Mouse (Mus musculus): ENCODE data around the gene Atp2b2. TPM values are rescaled to one million over a fixed set of nuclear protein-coding genes. Genes with fewer than 3 reads are reported as not detected.

Atp2b2 gene
- polyA plus RNA-seq, 1 experiment from 2014 or later = 32.2 TPM

DNA sequence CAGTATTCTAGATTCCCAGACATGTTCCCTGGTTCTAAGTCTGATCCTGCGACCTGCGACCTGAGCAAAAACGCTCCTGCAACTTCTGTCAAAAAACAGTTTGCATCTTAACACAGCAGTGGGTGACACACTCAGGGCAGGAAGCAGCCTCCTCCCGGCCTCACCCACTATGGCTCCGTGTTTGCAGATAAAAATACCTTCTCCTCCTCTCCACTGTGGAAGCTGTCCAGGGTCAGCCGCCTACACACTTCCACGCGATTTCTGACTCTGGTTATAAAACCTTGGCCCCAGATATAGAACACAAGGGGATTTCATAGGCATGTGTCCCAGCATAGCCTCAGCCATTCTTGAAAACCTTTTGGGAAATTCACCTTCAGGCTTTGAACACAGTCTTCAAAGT is 9.6 kb downstream of the Atp2b2 start:
- WGBS = 84% methylated on average over 8 of the region's 8 CpGs
- H3K9me3 ChIP-seq (ENCODE audit: control insufficient read depth, low read length) = no peaks in the 10 kb centered on the region
- no peak overlapping the region for H3K4me2 ChIP-seq (ENCODE audit: low read length)
- H3K4me3 ChIP-seq (replicated peaks; ENCODE audit: low read length) = no peak overlapping the region
- no peak overlapping the region for H3K27ac ChIP-seq (ENCODE audit: low read length)
- no peak for ATAC-seq
- no peaks in the 10 kb centered on the region for H3K27me3 ChIP-seq (replicated peaks; ENCODE audit: control insufficient read depth, insufficient read depth, low read length)
- H3K4me1 ChIP-seq (replicated peaks; ENCODE audit: control insufficient read depth, insufficient read depth, low read length) = no peaks in the 10 kb centered on the region
- no peak overlapping the region for H3K9ac ChIP-seq (replicated peaks; ENCODE audit: low read depth, low read length)
- H3K36me3 ChIP-seq (ENCODE audit: control insufficient read depth, insufficient read depth) = no peaks in the 10 kb centered on the region

DNA sequence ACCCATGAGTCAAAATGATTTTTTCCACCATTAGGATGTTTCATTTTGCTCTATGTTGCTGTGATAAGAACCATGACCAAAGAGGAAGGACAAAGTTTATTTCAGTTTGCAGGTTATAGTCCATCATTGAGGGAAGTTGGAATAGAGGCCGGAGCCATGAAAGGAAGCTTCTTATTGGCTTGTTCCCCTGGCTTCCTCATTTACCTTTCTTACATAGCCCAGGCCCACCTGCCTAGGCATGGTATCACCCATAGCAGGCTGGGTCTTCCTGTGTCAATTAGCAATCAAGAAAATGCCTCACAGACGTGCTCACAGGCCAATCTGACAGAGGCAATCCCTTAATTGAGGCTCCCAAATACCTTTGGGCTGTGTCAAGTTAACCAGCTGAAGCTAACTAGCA is 18.6 kb downstream of the Atp2b2 start:
- no peaks in the 10 kb centered on the region for H3K4me1 ChIP-seq (replicated peaks; ENCODE audit: control insufficient read depth, insufficient read depth, low read length)
- no peak for ATAC-seq
- H3K4me3 ChIP-seq (replicated peaks; ENCODE audit: low read length) = no peak overlapping the region
- no peak overlapping the region for H3K9ac ChIP-seq (replicated peaks; ENCODE audit: low read depth, low read length)
- 56% methylated on average over 2 of the region's 2 CpGs for WGBS
- H3K27ac ChIP-seq (ENCODE audit: low read length) = no peak overlapping the region
- H3K4me2 ChIP-seq (ENCODE audit: low read length) = no peak overlapping the region
- H3K27me3 ChIP-seq (replicated peaks; ENCODE audit: control insufficient read depth, insufficient read depth, low read length) = no peaks in the 10 kb centered on the region
- H3K36me3 ChIP-seq (ENCODE audit: control insufficient read depth, insufficient read depth) = no peaks in the 10 kb centered on the region
- no peaks in the 10 kb centered on the region for H3K9me3 ChIP-seq (ENCODE audit: control insufficient read depth, low read length)

DNA sequence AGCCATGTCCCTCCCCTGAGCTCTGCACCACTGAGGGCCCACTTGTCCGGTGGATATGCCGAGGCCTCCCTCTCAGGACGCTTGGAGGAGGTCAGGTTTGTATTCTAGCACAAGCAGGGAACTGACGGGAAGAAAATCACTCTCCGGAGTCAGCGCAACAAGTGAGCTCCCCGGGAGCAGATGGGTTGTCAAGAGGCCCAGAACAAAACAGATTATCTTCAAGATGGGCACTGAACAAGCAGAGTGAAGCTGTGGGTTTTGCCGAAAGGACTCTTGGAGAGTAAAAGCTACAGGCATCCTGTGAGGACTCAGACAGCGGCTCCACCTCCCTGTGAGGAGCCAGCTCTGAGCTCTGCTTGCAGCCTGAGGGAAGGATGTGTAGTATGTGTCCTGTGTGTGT is 20.3 kb downstream of the Atp2b2 start:
- no peak overlapping the region for H3K4me2 ChIP-seq (ENCODE audit: low read length)
- no peaks in the 10 kb centered on the region for H3K4me1 ChIP-seq (replicated peaks; ENCODE audit: control insufficient read depth, insufficient read depth, low read length)
- no peak overlapping the region for H3K4me3 ChIP-seq (replicated peaks; ENCODE audit: low read length)
- 71% methylated on average over 9 of the region's 9 CpGs for WGBS
- no peaks in the 10 kb centered on the region for H3K27me3 ChIP-seq (replicated peaks; ENCODE audit: control insufficient read depth, insufficient read depth, low read length)
- no peak overlapping the region for H3K27ac ChIP-seq (ENCODE audit: low read length)
- no peak for ATAC-seq
- H3K9me3 ChIP-seq (ENCODE audit: control insufficient read depth, low read length) = no peaks in the 10 kb centered on the region
- no peak overlapping the region for H3K9ac ChIP-seq (replicated peaks; ENCODE audit: low read depth, low read length)
- no peaks in the 10 kb centered on the region for H3K36me3 ChIP-seq (ENCODE audit: control insufficient read depth, insufficient read depth)

DNA sequence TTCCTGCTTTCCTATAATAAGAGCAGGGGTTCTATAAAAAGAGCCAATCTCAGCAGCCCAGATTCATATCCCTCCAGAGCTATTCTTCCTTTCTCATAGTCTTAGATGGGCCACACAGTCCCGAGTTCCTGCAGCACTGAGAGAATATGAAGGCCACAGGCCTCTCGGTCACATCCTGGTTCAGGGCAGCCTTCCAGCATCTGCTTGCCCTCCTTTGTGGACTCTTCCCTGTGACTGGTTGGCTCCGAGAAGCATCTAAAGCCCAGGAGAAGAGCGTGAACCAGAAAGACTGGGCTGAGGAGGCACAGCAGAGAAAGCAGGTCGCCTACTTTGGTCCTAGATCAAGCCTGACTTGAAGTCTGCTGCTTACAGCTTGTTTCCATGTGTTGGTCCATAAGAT is 28.6 kb downstream of the Atp2b2 start:
- no peaks in the 10 kb centered on the region for H3K9me3 ChIP-seq (ENCODE audit: control insufficient read depth, low read length)
- H3K27me3 ChIP-seq (replicated peaks; ENCODE audit: control insufficient read depth, insufficient read depth, low read length) = no peaks in the 10 kb centered on the region
- H3K4me1 ChIP-seq (replicated peaks; ENCODE audit: control insufficient read depth, insufficient read depth, low read length) = no peaks in the 10 kb centered on the region
- no peak overlapping the region for H3K9ac ChIP-seq (replicated peaks; ENCODE audit: low read depth, low read length)
- 70% methylated on average over 5 of the region's 5 CpGs for WGBS
- no peak for ATAC-seq
- no peak overlapping the region for H3K27ac ChIP-seq (ENCODE audit: low read length)
- no peak overlapping the region for H3K4me3 ChIP-seq (replicated peaks; ENCODE audit: low read length)
- H3K4me2 ChIP-seq (ENCODE audit: low read length) = no peak overlapping the region
- no peaks in the 10 kb centered on the region for H3K36me3 ChIP-seq (ENCODE audit: control insufficient read depth, insufficient read depth)

DNA sequence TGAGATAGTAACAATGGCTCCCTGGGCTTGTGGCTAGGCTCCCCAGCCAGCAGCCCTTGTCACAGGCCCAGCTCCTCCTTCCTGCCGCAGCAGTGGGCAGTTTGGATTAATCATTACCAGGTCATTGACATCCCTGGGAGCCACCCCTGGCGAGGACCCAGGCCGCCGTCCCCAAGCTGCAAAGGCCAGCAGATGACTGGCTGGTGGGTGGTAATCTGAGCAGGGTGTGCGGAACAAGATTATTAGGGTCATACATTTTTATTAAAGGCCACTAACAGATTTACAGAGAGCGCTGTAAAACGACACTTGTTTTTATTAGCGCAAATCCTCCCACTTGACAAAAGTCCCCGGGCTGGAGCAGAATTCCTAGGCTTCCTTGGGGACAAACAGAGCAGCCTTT is 29.6 kb downstream of the Atp2b2 start:
- no peak overlapping the region for H3K4me3 ChIP-seq (replicated peaks; ENCODE audit: low read length)
- H3K4me1 ChIP-seq (replicated peaks; ENCODE audit: control insufficient read depth, insufficient read depth, low read length) = no peaks in the 10 kb centered on the region
- no peak overlapping the region for H3K27ac ChIP-seq (ENCODE audit: low read length)
- no peak overlapping the region for H3K9ac ChIP-seq (replicated peaks; ENCODE audit: low read depth, low read length)
- 35% methylated on average over 9 of the region's 9 CpGs for WGBS
- no peaks in the 10 kb centered on the region for H3K27me3 ChIP-seq (replicated peaks; ENCODE audit: control insufficient read depth, insufficient read depth, low read length)
- H3K4me2 ChIP-seq (ENCODE audit: low read length) = no peak overlapping the region
- no peaks in the 10 kb centered on the region for H3K36me3 ChIP-seq (ENCODE audit: control insufficient read depth, insufficient read depth)
- no peaks in the 10 kb centered on the region for H3K9me3 ChIP-seq (ENCODE audit: control insufficient read depth, low read length)
- ATAC-seq = no peak

DNA sequence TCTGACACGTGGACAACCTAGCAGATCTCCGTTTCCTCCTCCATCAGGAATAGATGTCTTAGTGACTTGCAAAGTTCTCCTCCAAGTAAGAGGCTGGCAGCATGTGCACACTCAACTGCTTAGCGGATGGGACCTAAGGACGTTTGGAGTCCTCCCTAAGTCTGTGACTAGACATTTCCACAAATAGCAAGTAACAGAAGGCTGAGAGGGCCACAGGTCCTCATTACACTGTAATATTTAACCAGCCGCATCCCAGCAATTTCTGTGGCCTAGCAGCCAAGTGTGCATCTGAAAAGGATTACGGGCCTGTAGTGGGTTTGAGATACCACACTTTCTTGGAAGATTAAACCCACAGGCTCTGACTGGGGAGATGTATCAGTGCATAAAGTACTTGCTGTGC is 30.4 kb downstream of the Atp2b2 start:
- Histone ChIP-seq H3K4me3 (replicated peaks; ENCODE audit: low read length) (no peak overlapping the region), H3K36me3 (ENCODE audit: control insufficient read depth, insufficient read depth) (no peaks in the 10 kb centered on the region), H3K4me2 (ENCODE audit: low read length) (no peak overlapping the region), H3K27me3 (replicated peaks; ENCODE audit: control insufficient read depth, insufficient read depth, low read length) (no peaks in the 10 kb centered on the region), H3K9ac (replicated peaks; ENCODE audit: low read depth, low read length) (no peak overlapping the region), H3K9me3 (ENCODE audit: control insufficient read depth, low read length) (no peaks in the 10 kb centered on the region), H3K27ac (ENCODE audit: low read length) (no peak overlapping the region), H3K4me1 (replicated peaks; ENCODE audit: control insufficient read depth, insufficient read depth, low read length) (no peaks in the 10 kb centered on the region)
- no peak for ATAC-seq
- WGBS = 89% methylated on average over 6 of the region's 6 CpGs

DNA sequence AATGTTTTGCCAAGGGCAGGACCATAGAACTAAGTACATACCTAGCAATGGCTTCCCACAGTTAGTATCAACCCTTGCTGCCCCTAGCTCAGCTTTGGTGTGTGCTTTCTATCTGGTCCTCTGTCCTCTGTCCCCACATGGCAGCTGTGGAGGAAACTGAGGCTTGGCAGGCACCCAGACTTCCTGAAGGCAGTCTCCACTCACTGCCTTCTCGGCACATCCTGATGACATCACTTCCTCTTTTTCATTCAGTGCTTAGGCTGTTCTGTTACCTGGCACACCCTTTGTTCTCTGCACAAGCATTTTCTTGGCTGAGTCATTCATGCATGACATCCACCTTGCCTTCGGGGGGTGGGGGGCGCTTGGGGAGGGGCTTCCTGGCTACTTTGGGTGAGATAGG is 38.6 kb downstream of the Atp2b2 start:
- ATAC-seq = no peak
- H3K9ac ChIP-seq (replicated peaks; ENCODE audit: low read depth, low read length) = no peak overlapping the region
- WGBS = 58% methylated on average over 3 of the region's 3 CpGs
- no peaks in the 10 kb centered on the region for H3K9me3 ChIP-seq (ENCODE audit: control insufficient read depth, low read length)
- H3K27ac ChIP-seq (ENCODE audit: low read length) = no peak overlapping the region
- no peaks in the 10 kb centered on the region for H3K36me3 ChIP-seq (ENCODE audit: control insufficient read depth, insufficient read depth)
- no peaks in the 10 kb centered on the region for H3K27me3 ChIP-seq (replicated peaks; ENCODE audit: control insufficient read depth, insufficient read depth, low read length)
- H3K4me2 ChIP-seq (ENCODE audit: low read length) = no peak overlapping the region
- H3K4me1 ChIP-seq (replicated peaks; ENCODE audit: control insufficient read depth, insufficient read depth, low read length) = no peaks in the 10 kb centered on the region
- no peak overlapping the region for H3K4me3 ChIP-seq (replicated peaks; ENCODE audit: low read length)

DNA sequence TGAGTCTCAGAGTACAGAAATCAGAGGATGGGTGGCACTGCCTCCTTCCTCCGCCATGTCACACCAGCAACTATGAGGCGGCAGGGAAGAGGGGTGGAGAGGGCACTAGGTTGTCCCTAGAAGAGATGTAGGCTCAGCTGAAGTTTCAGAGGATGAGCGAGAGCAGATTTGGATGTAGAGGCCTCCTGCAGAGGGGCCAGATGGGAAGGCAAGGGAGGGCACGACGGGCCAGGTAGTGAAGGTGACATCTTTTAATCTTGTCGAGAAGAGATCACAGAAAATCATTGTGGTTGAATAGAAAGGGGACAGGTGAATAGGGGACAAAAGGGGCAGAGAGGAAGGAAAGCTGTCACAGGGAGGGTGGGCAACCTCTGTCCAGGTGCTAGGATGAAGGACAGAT is 41.5 kb downstream of the Atp2b2 start:
- Histone ChIP-seq H3K36me3 (ENCODE audit: control insufficient read depth, insufficient read depth) (no peaks in the 10 kb centered on the region; the same call in 1 of the 2 replicates), H3K4me1 (replicated peaks; ENCODE audit: control insufficient read depth, insufficient read depth, low read length) (no peaks in the 10 kb centered on the region), H3K9ac (replicated peaks; ENCODE audit: low read depth, low read length) (no peak overlapping the region), H3K4me2 (ENCODE audit: low read length) (no peak overlapping the region), H3K4me3 (replicated peaks; ENCODE audit: low read length) (no peak overlapping the region), H3K27ac (ENCODE audit: low read length) (no peak overlapping the region), H3K27me3 (replicated peaks; ENCODE audit: control insufficient read depth, insufficient read depth, low read length) (no peaks in the 10 kb centered on the region), H3K9me3 (ENCODE audit: control insufficient read depth, low read length) (no peaks in the 10 kb centered on the region)
- ATAC-seq = no peak
- 80% methylated on average over 6 of the region's 6 CpGs for WGBS

DNA sequence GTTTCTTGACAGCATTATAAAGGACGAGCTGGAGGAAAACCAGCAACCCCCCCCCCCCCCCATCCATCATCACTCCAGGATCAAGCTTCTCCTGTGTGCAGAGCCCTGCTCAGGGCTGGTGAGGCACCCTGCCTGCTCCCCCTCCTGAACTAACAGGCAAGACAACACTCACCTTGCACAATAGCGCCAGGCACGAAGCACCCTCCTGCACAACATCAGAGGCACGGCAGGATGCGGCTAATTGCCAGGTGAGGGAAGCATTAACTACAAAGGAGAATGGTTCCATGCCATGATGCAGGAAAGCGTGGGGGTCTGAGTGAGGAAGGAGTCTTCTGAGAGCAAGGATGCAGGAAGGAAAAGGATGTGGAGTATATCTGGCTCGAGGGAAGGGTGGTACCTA is 42.1 kb downstream of the Atp2b2 start:
- Histone ChIP-seq H3K9me3 (ENCODE audit: control insufficient read depth, low read length) (no peaks in the 10 kb centered on the region), H3K27me3 (replicated peaks; ENCODE audit: control insufficient read depth, insufficient read depth, low read length) (no peaks in the 10 kb centered on the region), H3K27ac (ENCODE audit: low read length) (no peak overlapping the region), H3K9ac (replicated peaks; ENCODE audit: low read depth, low read length) (no peak overlapping the region), H3K4me3 (replicated peaks; ENCODE audit: low read length) (no peak overlapping the region), H3K4me1 (replicated peaks; ENCODE audit: control insufficient read depth, insufficient read depth, low read length) (no peaks in the 10 kb centered on the region), H3K4me2 (ENCODE audit: low read length) (no peak overlapping the region), H3K36me3 (ENCODE audit: control insufficient read depth, insufficient read depth) (no peaks in the 10 kb centered on the region; the same call in 1 of the 2 replicates)
- 52% methylated on average over 7 of the region's 7 CpGs for WGBS
- peak; percentile 43 for ATAC-seq

DNA sequence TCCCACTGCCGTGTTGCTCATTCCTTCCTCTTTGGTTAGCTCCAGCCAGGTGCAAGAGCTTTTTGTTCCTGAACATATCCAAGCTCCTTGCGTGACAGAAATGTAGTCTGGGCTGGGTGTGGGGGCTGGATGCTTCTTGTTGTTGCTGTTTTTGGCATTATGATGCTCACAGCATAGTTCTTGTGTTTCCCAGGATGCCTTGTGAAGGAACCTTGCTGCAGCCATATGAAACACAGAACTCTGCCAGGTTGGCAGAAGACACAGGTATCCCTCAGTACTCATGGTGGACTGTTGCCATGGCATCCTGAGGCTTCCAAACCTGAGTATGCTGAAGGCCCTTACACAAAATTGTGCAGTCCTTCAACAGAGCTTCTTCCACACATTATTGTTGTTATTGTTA is 44.0 kb downstream of the Atp2b2 start:
- ATAC-seq = no peak
- no peaks in the 10 kb centered on the region; the same call in 1 of the 2 replicates for H3K36me3 ChIP-seq (ENCODE audit: control insufficient read depth, insufficient read depth)

More for the DNA sequence above, 44.0 kb downstream of the Atp2b2 start:
- no peak overlapping the region for H3K9ac ChIP-seq (replicated peaks; ENCODE audit: low read depth, low read length)
- no peak overlapping the region for H3K27ac ChIP-seq (ENCODE audit: low read length)
- H3K27me3 ChIP-seq (replicated peaks; ENCODE audit: control insufficient read depth, insufficient read depth, low read length) = no peaks in the 10 kb centered on the region
- H3K4me2 ChIP-seq (ENCODE audit: low read length) = no peak overlapping the region
- H3K9me3 ChIP-seq (ENCODE audit: control insufficient read depth, low read length) = no peaks in the 10 kb centered on the region
- H3K4me3 ChIP-seq (replicated peaks; ENCODE audit: low read length) = no peak overlapping the region
- WGBS = 95% methylated on average over 2 of the region's 2 CpGs
- no peaks in the 10 kb centered on the region for H3K4me1 ChIP-seq (replicated peaks; ENCODE audit: control insufficient read depth, insufficient read depth, low read length)

Data from forebrain, embryonic 16.5 days (tissue).